Mouse (Mus musculus) C3H10T1/2 (cell line): Measurements from ENCODE around the gene Vmn1r35. TPM values are rescaled to one million over a fixed set of nuclear protein-coding genes. Genes with fewer than 3 reads are reported as not detected.

Experiments
- polyA plus RNA-seq, 2 experiments: library from polyadenylated mRNA; unstranded; fragments of >200 nt; fragmentation: generic; extraction: Trizol; gene quantifications; one replicate each; pipeline ENCODE4 v1.2.1; 2012; ENCODE audit warnings: missing spikeins in 2 of 2

Gene Vmn1r35
- polyA plus RNA-seq: not detected

DNA sequence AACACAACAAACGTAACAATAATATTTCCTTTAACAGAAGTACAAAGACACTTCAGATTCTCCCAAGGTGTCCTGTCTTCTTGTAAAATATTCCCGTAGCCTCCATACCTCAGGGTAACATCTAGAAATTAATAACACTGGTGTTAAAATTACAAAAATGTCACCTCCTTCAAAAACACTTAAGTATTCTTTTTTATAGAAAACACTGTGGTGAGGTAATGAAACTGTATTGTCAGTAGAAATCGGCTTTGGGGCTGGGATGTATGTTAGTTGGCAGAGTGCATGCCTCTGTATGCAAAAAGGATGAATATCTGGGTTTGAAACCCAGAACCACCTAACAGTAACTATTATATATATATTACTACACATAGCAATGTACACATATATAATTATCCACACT, at the start of gene Vmn1r35:
Gene Vmn1r35, minus strand, starts transcription at position 101 of the 400 bp plus-strand sequence.

DNA sequence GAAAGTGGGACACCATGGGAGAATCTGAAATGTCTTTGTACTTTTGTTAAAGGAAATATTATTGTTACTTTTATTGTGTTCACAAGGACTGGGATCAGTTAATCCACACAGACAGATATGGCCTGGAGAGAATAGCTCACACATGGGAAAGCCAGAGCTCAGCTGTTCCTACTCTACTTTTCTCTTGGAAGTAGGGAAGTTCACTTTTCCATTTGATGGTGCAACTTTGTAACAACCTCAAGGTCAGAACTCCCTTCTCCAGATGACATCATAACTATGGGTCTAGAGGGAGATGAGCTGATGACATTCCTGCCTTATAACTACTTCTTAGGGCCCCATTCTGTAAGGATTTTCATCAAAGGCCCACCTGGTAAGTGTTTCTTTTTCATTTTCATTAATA, 43.4 kb upstream of the Vmn1r35 start, which contains the start of gene Vmn1r37:
Gene Vmn1r37, plus strand, starts transcription at position 301 of the 400 bp plus-strand sequence.

DNA sequence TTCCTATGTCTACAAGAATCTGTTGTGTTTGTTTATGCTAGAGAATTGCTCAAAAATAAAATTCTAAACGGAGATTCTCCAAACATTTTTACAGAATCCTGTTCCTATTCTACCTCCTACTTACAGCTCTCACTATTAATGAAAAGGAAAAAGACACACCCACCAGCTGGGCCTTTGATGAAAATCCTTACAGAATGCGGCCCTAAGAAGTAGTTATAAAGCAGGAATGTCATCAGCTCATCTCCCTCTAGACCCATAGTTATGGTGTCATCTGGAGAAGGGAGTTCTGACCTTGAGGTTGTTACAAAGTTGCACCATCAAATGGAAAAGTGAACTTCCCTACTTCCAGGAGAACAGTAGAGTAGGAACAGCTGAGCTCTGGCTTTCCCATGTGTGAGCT, 33.4 kb upstream of the Vmn1r35 start, which contains the start of gene Vmn1r36:
Gene Vmn1r36, minus strand, starts transcription at position 101 of the 400 bp plus-strand sequence.

DNA sequence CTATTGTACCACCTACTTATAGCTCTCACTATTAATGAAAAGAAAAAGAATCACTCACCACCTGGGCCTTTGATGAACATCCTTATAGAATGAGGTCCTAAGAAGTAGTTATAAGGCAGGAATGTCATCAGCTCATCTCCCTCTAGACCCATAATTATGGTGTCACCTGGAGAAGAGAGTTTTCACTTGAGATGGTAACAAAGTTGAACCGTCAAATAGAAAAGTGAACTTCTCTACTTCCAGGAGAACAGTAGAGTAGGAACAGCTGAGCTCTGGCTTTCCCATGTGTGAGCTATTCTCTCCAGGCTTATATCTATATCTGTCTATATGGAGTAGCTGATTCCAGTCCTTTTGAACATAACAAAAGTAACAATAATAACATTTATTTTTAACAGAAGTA, 41.9 kb downstream of the Vmn1r35 start, which contains the start of gene Vmn1r34:
Gene Vmn1r34, minus strand, starts transcription at position 101 of the 400 bp plus-strand sequence.

Other genes starting within 250 kb of the Vmn1r35 start
- gene Mad2l1, start 150.5 kb downstream of the Vmn1r35 start, polyA plus RNA-seq: 10 to 100 TPM in 1 of 2 experiments, 1 to 10 TPM in 1; 4.7 to 28.7 TPM
- not detected for gene Vmn1r32, start 125.8 kb downstream of the Vmn1r35 start, polyA plus RNA-seq
- not detected for gene Vmn1r33, start 67.6 kb downstream of the Vmn1r35 start, polyA plus RNA-seq
- gene Vmn1r34, start 42.0 kb downstream of the Vmn1r35 start, polyA plus RNA-seq: not detected
- not detected for gene Vmn1r36, start 33.3 kb upstream of the Vmn1r35 start, polyA plus RNA-seq
- not detected for gene Vmn1r37, start 43.5 kb upstream of the Vmn1r35 start, polyA plus RNA-seq
- gene Vmn1r38, start 96.7 kb upstream of the Vmn1r35 start, polyA plus RNA-seq: not detected
- not detected for gene Vmn1r39, start 124.7 kb upstream of the Vmn1r35 start, polyA plus RNA-seq
- 10 to 100 TPM; 23.1 to 24.0 TPM for gene Gng12, start 210.5 kb upstream of the Vmn1r35 start, polyA plus RNA-seq